Mouse (Mus musculus) heart, postnatal 0 days (tissue): ENCODE measurements around the gene Spns1.
"Not testable (repeated sequence)": the region's sequence is repeated elsewhere in the genome, so short reads cannot be mapped to it uniquely, and the experiment has no call there.

ENCODE experiments used
- CTCF ChIP-seq: IDR thresholded peaks from 2 replicates; pipeline ENCODE4 v1.5.1; 2016; ENCODE audit warnings: antibody characterized with exemption, control low read depth, low read depth
- EP300 ChIP-seq: IDR thresholded peaks from 2 replicates; pipeline ENCODE4 v1.6.1; 2016; ENCODE audit warnings: antibody characterized with exemption, low read depth

DNA sequence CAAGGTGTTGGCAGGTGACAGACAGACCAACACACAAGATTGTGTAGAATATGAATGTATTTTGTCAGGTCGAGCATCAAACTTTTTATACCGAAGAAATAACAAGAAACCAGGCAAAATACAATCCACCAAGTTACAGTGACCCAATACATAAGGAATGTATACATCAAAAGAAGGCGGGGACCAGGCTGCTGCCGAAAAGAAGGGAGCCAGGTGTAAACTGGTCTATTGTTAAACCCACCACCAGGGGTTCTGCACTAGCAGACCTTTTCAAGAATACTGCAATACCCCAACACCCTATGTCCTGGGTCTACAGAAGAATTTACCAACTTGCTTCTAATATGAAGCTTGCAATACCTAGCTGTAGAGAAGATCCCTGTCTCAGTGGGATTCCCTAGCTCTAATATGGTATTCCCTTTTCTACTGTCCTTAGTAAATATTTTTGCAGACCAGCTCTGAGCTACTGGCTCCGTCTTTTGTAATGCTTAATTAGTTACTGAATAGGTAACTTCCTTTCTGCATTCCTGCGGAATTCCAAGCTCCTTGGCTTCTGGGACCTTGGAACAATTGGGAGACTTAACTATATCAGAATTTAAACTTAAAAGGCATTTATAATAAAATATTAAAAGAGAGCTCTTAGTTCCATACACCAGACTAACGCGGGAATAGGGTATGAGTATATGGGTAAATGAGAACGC is 51.5 kb downstream of the Spns1 start:
- TF ChIP-seq CTCF, EP300: not testable (repeated sequence)
